Mouse (Mus musculus) MEL (cell line): Measurements from ENCODE around the gene Klhl22. TPM values are rescaled to one million over a fixed set of nuclear protein-coding genes. Genes with fewer than 3 reads are reported as not detected.

Source experiments
- DNase-seq: peaks from one replicate; pipeline ENCODE4 v3.0.0; 2011; ENCODE audit warnings: low read depth, low spot score
- H3K27ac ChIP-seq: 2 replicates; pipeline ENCODE4 v1.5.1; 2012; ENCODE audit warnings: low read depth, mild to moderate bottlenecking, control low read depth, low read length, moderate library complexity; ENCODE audit not compliant: control insufficient read depth
- H3K27me3 ChIP-seq, 2 experiments: fragments of 150-350 bp in 1 of 2; sonication (generic) in 1 of 2; 2 replicates each; pipeline ENCODE4 v1.6.1; 2012; ENCODE audit warnings: low read length in 2 of 2, mild to moderate bottlenecking in 2 of 2, improper control_type of control experiment in 1 of 2, moderate library complexity in 1 of 2; ENCODE audit not compliant: insufficient read depth in 2 of 2, control insufficient read depth in 1 of 2
- H3K36me3 ChIP-seq, 2 experiments: 2 replicates each; pipeline ENCODE4 v1.6.1; 2012 to 2014; ENCODE audit warnings: low read length in 2 of 2, improper control_type of control experiment in 1 of 2, inconsistent platforms in 1 of 2, mild to moderate bottlenecking in 1 of 2; ENCODE audit not compliant: insufficient read depth in 2 of 2, control insufficient read depth in 1 of 2
- H3K4me1 ChIP-seq, 2 experiments: fragments of 150-350 bp in 1 of 2; sonication (generic) in 1 of 2; 2 replicates each; pipeline ENCODE4 v1.6.1; 2012; ENCODE audit warnings: low read length in 2 of 2, improper control_type of control experiment in 1 of 2, mild to moderate bottlenecking in 1 of 2; ENCODE audit not compliant: insufficient read depth in 2 of 2, control insufficient read depth in 1 of 2
- H3K4me3 ChIP-seq, 2 experiments: fragments of 150-350 bp in 1 of 2; sonication (generic) in 1 of 2; 2 replicates each; pipeline ENCODE4 v1.5.1; 2012; ENCODE audit warnings: low read depth in 2 of 2, low read length in 2 of 2, mild to moderate bottlenecking in 2 of 2, moderate library complexity in 2 of 2, control low read depth in 1 of 2, improper control_type of control experiment in 1 of 2; ENCODE audit not compliant: control insufficient read depth in 1 of 2, insufficient read depth in 1 of 2
- H3K79me2 ChIP-seq: 2 replicates; pipeline ENCODE4 v1.6.1; 2012; ENCODE audit warnings: mild to moderate bottlenecking, low read length, moderate library complexity; ENCODE audit not compliant: control insufficient read depth, poor library complexity, insufficient read depth
- H3K9ac ChIP-seq: 2 replicates; pipeline ENCODE4 v1.6.1; 2012; ENCODE audit warnings: low read depth, mild to moderate bottlenecking, control low read depth, low read length, moderate library complexity; ENCODE audit not compliant: control insufficient read depth, poor library complexity, severe bottlenecking
- H3K9me3 ChIP-seq: fragments of 150-350 bp; sonication (generic); replicated peaks from 2 replicates; pipeline ENCODE4 v1.6.1; 2012; ENCODE audit warnings: mild to moderate bottlenecking, low read length, improper control_type of control experiment, moderate library complexity; ENCODE audit not compliant: insufficient read depth
- BHLHE40 ChIP-seq: IDR thresholded peaks from 2 replicates; pipeline ENCODE4 v1.6.1; 2012; ENCODE audit warnings: low read depth, mild to moderate bottlenecking, inconsistent platforms, low read length, improper control_type of control experiment, borderline replicate concordance
- CHD1 ChIP-seq: IDR thresholded peaks from 2 replicates; pipeline ENCODE4 v1.6.1; 2012; ENCODE audit warnings: low read depth, mild to moderate bottlenecking, inconsistent platforms, low read length, improper control_type of control experiment
- CHD2 ChIP-seq: IDR thresholded peaks from 2 replicates; pipeline ENCODE4 v1.6.1; 2011; ENCODE audit warnings: low read length, improper control_type of control experiment
- CTCF ChIP-seq, 3 experiments: IDR thresholded peaks in 2 of 3; conservative IDR thresholded peaks in 1 of 3; 2 replicates each; pipeline ENCODE4 v1.5.1; 2011 to 2012; ENCODE audit warnings: low read length in 3 of 3, low read depth in 2 of 3, mild to moderate bottlenecking in 2 of 3, improper control_type of control experiment in 1 of 3, inconsistent platforms in 1 of 3, mixed read lengths in 1 of 3, moderate library complexity in 1 of 3; ENCODE audit not compliant: control insufficient read depth in 1 of 3, insufficient read depth in 1 of 3, poor library complexity in 1 of 3, severe bottlenecking in 1 of 3
- ELF1 ChIP-seq: IDR thresholded peaks from 2 replicates; pipeline ENCODE4 v1.6.1; 2014; ENCODE audit warnings: low read depth, mild to moderate bottlenecking, inconsistent platforms, low read length, improper control_type of control experiment, moderate library complexity
- ETS1 ChIP-seq: IDR thresholded peaks from 2 replicates; pipeline ENCODE4 v1.6.1; 2012; ENCODE audit warnings: low read depth, mild to moderate bottlenecking, inconsistent platforms, low read length, improper control_type of control experiment, moderate library complexity
- HCFC1 ChIP-seq: IDR thresholded peaks from 2 replicates; pipeline ENCODE4 v1.6.1; 2012; ENCODE audit warnings: low read depth, mild to moderate bottlenecking, inconsistent platforms, low read length, improper control_type of control experiment, moderate library complexity
- JUND ChIP-seq: IDR thresholded peaks from 2 replicates; pipeline ENCODE4 v1.6.1; 2011; ENCODE audit warnings: low read depth, mild to moderate bottlenecking, improper control_type of control experiment, low read length
- MAFK ChIP-seq: IDR thresholded peaks from 2 replicates; pipeline ENCODE4 v1.6.1; 2011; ENCODE audit warnings: low read depth, mild to moderate bottlenecking, low read length, improper control_type of control experiment, borderline replicate concordance
- MAX ChIP-seq: IDR thresholded peaks from 2 replicates; pipeline ENCODE4 v1.6.1; 2011; ENCODE audit warnings: low read length, improper control_type of control experiment
- MAZ ChIP-seq: IDR thresholded peaks from 2 replicates; pipeline ENCODE4 v1.6.1; 2012; ENCODE audit warnings: low read depth, mild to moderate bottlenecking, inconsistent platforms, low read length, improper control_type of control experiment
- MXI1 ChIP-seq: IDR thresholded peaks from 2 replicates; pipeline ENCODE4 v1.6.1; 2011; ENCODE audit warnings: mild to moderate bottlenecking, low read depth, low read length, improper control_type of control experiment
- NELFE ChIP-seq: IDR thresholded peaks from 2 replicates; pipeline ENCODE4 v1.6.1; 2011; ENCODE audit warnings: low read depth, low read length, improper control_type of control experiment
- NRF1 ChIP-seq: IDR thresholded peaks from 2 replicates; pipeline ENCODE4 v1.6.1; 2014; ENCODE audit warnings: low read depth, mild to moderate bottlenecking, inconsistent platforms, low read length, improper control_type of control experiment, moderate library complexity; ENCODE audit not compliant: poor library complexity, insufficient read depth, severe bottlenecking
- POLR2A ChIP-seq, 2 experiments: IDR thresholded peaks; 2 replicates each; pipeline ENCODE4 v1.6.1; 2011 to 2012; ENCODE audit warnings: low read length in 2 of 2, mild to moderate bottlenecking in 2 of 2, control low read depth in 1 of 2, improper control_type of control experiment in 1 of 2, low read depth in 1 of 2, moderate library complexity in 1 of 2; ENCODE audit not compliant: control insufficient read depth in 1 of 2, insufficient read depth in 1 of 2, poor library complexity in 1 of 2
- POLR2AphosphoS2 ChIP-seq: IDR thresholded peaks from 2 replicates; pipeline ENCODE4 v1.6.1; 2011; ENCODE audit warnings: low read length, improper control_type of control experiment
- RAD21 ChIP-seq: IDR thresholded peaks from 2 replicates; pipeline ENCODE4 v1.6.1; 2011; ENCODE audit warnings: mild to moderate bottlenecking, low read depth, low read length, improper control_type of control experiment
- SIN3A ChIP-seq: IDR thresholded peaks from 2 replicates; pipeline ENCODE4 v1.6.1; 2012; ENCODE audit warnings: low read length, improper control_type of control experiment, inconsistent platforms
- SMC3 ChIP-seq: IDR thresholded peaks from 2 replicates; pipeline ENCODE4 v1.6.1; 2011; ENCODE audit warnings: low read depth, low read length, improper control_type of control experiment
- TAL1 ChIP-seq: IDR thresholded peaks from 2 replicates; pipeline ENCODE4 v1.6.1; 2012; ENCODE audit warnings: mild to moderate bottlenecking, inconsistent platforms, low read length, moderate library complexity, mixed read lengths
- TBP ChIP-seq: IDR thresholded peaks from 2 replicates; pipeline ENCODE4 v1.8.0; 2011; ENCODE audit warnings: low read depth, low read length, improper control_type of control experiment
- TCF12 ChIP-seq: IDR thresholded peaks from 2 replicates; pipeline ENCODE4 v1.6.1; 2014; ENCODE audit warnings: low read depth, mild to moderate bottlenecking, inconsistent platforms, low read length, improper control_type of control experiment, moderate library complexity
- UBTF ChIP-seq: IDR thresholded peaks from 2 replicates; pipeline ENCODE4 v1.6.1; 2012; ENCODE audit warnings: low read depth, mild to moderate bottlenecking, inconsistent platforms, low read length, improper control_type of control experiment, moderate library complexity, borderline replicate concordance; ENCODE audit not compliant: insufficient read depth
- USF1 ChIP-seq: IDR thresholded peaks from 2 replicates; pipeline ENCODE4 v1.6.1; 2014; ENCODE audit warnings: low read depth, mild to moderate bottlenecking, inconsistent platforms, low read length, improper control_type of control experiment, moderate library complexity
- ZC3H11A ChIP-seq: IDR thresholded peaks from 2 replicates; pipeline ENCODE4 v1.6.1; 2012; ENCODE audit warnings: low read depth, mild to moderate bottlenecking, inconsistent platforms, low read length, improper control_type of control experiment
- ZMIZ1 ChIP-seq: IDR thresholded peaks from 2 replicates; pipeline ENCODE4 v1.6.1; 2012; ENCODE audit warnings: low read depth, mild to moderate bottlenecking, inconsistent platforms, low read length, improper control_type of control experiment, moderate library complexity
- polyA plus RNA-seq, 2 experiments: library from polyadenylated mRNA; stranded (reverse) in 1 of 2; unstranded in 1 of 2; fragments of >175 nt in 1 of 2; fragments of >200 nt in 1 of 2; gene quantifications; 2 replicates each; pipeline versions ENCODE4 v1.2.1 to v1.2.4; 2012; ENCODE audit warnings: low replicate concordance in 2 of 2, low read depth in 1 of 2; ENCODE audit not compliant: insufficient read length in 2 of 2, insufficient read depth in 1 of 2, missing spikeins in 1 of 2
- total RNA-seq: library from RNA; depleted of rRNA; stranded (reverse); fragments of 300-350 nt; gene quantifications from 2 replicates; pipeline ENCODE4 v1.2.3, GENCODE M21; 2012

Klhl22 gene
- total and polyA plus RNA-seq, 3 experiments, result 82.4 to 191 (median 97.0) TPM

- Histone ChIP-seq H3K4me1 (peaks cover 19 to 33% of the 10 kb centered on the region in 2 experiments), H3K27ac (peak overlapping the region; percentile 93), H3K4me3 (peak overlapping the region; percentile 75 to 86), H3K9me3 (no peaks in the 10 kb centered on the region), H3K36me3 (peaks cover 13 to 42% of the 10 kb centered on the region in 2 experiments), H3K79me2 (peaks cover 34% of the 10 kb centered on the region), H3K9ac (peak overlapping the region; percentile 80), H3K27me3 (no peaks in the 10 kb centered on the region)
- TF ChIP-seq TCF12 (0 out of 2 replicates have a peak, but pooled peaks have one; percentile 33), ELF1 (peak; percentile 82), CHD2 (no peak), ZMIZ1 (0 out of 2 replicates have a peak, but pooled peaks have one; percentile 35), TAL1 (no peak), CTCF (IDR thresholded peaks at IDR 0.05 in 2 of 3, conservative IDR thresholded peaks at IDR 0.05 in 1 of 3; ENCODE audit: control insufficient read depth in 1 of 3, insufficient read depth in 1 of 3, low read depth in 2 of 3, low read length in 3 of 3, poor library complexity in 1 of 3, severe bottlenecking in 1 of 3) (peak; percentile 88 to 92 (median 90)), USF1 (no peak; the same call in 1 of the 2 replicates), ZC3H11A (peak; percentile 43; the same call in 1 of the 2 replicates), NRF1 (peak; percentile 34; the same call in 1 of the 2 replicates), MXI1 (peak; percentile 58), RAD21 (peak; percentile 50), POLR2A (IDR thresholded peaks at IDR 0.05; ENCODE audit: control insufficient read depth in 1 of 2, insufficient read depth in 1 of 2, low read depth in 1 of 2, low read length in 2 of 2, poor library complexity in 1 of 2) (peak in 1 of 2 experiments; percentile 47; a peak in 2 of 4 replicates), ETS1 (no peak), NELFE (peak; percentile 39; the same call in 1 of the 2 replicates), MAZ (peak; percentile 76; the same call in 1 of the 2 replicates), CHD1 (0 out of 2 replicates have a peak, but pooled peaks have one; percentile 92), MAFK (no peak; the same call in 1 of the 2 replicates), HCFC1 (peak; percentile 64), TBP (peak; percentile 30; the same call in 1 of the 2 replicates), BHLHE40 (0 out of 2 replicates have a peak, but pooled peaks have one; percentile 35), POLR2AphosphoS2 (no peak), MAX (0 out of 2 replicates have a peak, but pooled peaks have one; percentile 15), UBTF (no peak), SIN3A (peak; percentile 68; the same call in 1 of the 2 replicates), JUND (peak; percentile 49; the same call in 1 of the 2 replicates), SMC3 (peak; percentile 75)
- DNase-seq, result peak; percentile 93
These were observed 1.2 kb downstream of the Klhl22 start for GRCm38 (mm10) chr16:17760657-17761056.
